Mouse (Mus musculus): ENCODE data around the gene Sox5. TPM values are rescaled to one million over a fixed set of nuclear protein-coding genes. Genes with fewer than 3 reads are reported as not detected.
A peak's percentile ranks its signal among the peaks of the same experiment; 100 is the strongest.

Sox5 gene
- total RNA-seq, 1 experiment from 2014 or later = 1.6 TPM

DNA sequence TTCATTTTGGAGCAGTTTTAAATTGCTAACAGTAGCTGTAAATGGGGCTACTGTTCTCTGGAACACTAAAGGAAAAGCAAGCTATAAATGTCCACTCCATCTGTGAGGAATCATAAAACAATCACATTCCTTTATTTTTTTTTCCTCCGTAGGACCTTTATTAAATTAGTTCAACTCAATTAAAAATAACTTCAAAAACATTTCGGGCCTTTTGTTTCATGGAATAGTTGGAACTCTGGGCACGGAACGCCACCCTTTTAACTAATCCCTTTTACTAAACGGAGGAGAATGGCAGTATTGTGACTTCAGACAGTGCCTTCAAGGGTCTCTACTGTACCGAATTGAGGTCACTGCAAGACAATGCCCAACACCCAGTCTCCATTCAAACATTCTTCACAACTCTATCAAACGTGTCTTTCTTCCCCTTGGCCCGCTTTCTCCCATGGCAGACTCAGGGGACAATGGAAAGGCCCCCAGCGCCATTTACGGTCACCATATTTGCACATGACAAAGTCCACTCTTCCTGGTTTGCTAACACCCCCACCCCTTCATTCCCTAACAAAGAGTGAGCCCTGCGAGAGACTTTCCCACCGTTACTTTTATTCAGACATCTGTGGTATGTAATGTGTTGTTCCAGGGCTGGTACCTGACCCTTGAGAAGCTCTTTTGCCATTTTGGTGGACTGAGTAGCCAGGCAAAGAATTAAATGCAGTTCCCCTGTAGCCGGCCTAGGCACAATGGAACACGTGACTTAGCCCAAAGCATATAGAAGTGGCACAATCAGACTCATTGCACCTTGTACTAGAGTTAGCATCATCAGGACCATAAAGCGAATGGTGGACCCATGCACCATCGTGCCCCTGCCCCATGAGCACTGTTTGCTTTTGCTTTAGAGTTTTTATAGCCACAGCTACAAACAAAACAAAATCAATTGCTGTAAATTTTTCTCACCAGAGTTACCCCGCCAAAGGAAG, 468.7 kb downstream of the Sox5 start:
- no peak for ATAC-seq (replicated peaks in 1 of 2; ENCODE audit: insufficient read depth in 1 of 2, low FRiP score in 2 of 2, low TSS enrichment in 1 of 2, low read depth in 1 of 2, poor library complexity in 2 of 2, severe bottlenecking in 2 of 2)

- no peak for ATAC-seq (replicated peaks in 1 of 2; ENCODE audit: insufficient read depth in 1 of 2, low FRiP score in 2 of 2, low TSS enrichment in 1 of 2, low read depth in 1 of 2, poor library complexity in 2 of 2, severe bottlenecking in 2 of 2)
These were observed 469.4 kb downstream of the Sox5 start for GRCm38 (mm10) chr6:144312282-144312780.

DNA sequence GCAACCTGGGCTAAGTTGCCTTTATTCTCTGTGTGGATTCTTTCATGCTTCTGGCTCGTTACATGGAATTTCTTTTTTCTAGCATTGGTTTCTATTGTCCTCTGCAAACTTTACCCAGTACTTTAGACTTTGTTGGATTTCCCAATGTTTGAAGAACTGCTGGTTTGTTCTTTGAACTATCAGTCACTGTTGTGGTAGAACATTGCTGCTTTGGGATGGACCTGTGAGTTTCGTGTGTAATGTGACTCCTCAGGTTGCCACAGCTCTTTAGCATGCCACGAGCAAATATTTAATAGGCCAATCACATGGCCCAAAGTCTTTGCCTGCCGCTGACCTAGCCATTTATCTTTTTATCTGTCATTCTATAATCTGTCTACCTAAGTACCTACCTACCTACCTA, 470.0 kb downstream of the Sox5 start:
- no peak for ATAC-seq (replicated peaks in 1 of 2; ENCODE audit: insufficient read depth in 1 of 2, low FRiP score in 2 of 2, low TSS enrichment in 1 of 2, low read depth in 1 of 2, poor library complexity in 2 of 2, severe bottlenecking in 2 of 2)

GRCm38 (mm10) chr6:144309171-144309570, 472.6 kb downstream of the Sox5 start:
- ATAC-seq (replicated peaks in 1 of 2; ENCODE audit: insufficient read depth in 1 of 2, low FRiP score in 2 of 2, low TSS enrichment in 1 of 2, low read depth in 1 of 2, poor library complexity in 2 of 2, severe bottlenecking in 2 of 2) = no peak

- ATAC-seq (replicated peaks in 1 of 2; ENCODE audit: insufficient read depth in 1 of 2, low FRiP score in 2 of 2, low TSS enrichment in 1 of 2, low read depth in 1 of 2, poor library complexity in 2 of 2, severe bottlenecking in 2 of 2) = no peak
These were observed 474.1 kb downstream of the Sox5 start for GRCm38 (mm10) chr6:144307551-144308149.

- no peak for ATAC-seq (replicated peaks in 1 of 2; ENCODE audit: insufficient read depth in 1 of 2, low FRiP score in 2 of 2, low TSS enrichment in 1 of 2, low read depth in 1 of 2, poor library complexity in 2 of 2, severe bottlenecking in 2 of 2)
These were observed 479.0 kb downstream of the Sox5 start for GRCm38 (mm10) chr6:144302823-144303222.

GRCm38 (mm10) chr6:144301082-144301481, 480.7 kb downstream of the Sox5 start:
- ATAC-seq (replicated peaks in 1 of 2; ENCODE audit: insufficient read depth in 1 of 2, low FRiP score in 2 of 2, low TSS enrichment in 1 of 2, low read depth in 1 of 2, poor library complexity in 2 of 2, severe bottlenecking in 2 of 2) = no peak

- peak; percentile 68 to 80 for ATAC-seq (replicated peaks in 1 of 2; ENCODE audit: insufficient read depth in 1 of 2, low FRiP score in 2 of 2, low TSS enrichment in 1 of 2, low read depth in 1 of 2, poor library complexity in 2 of 2, severe bottlenecking in 2 of 2)
These were observed 482.3 kb downstream of the Sox5 start for GRCm38 (mm10) chr6:144299503-144299858.

DNA sequence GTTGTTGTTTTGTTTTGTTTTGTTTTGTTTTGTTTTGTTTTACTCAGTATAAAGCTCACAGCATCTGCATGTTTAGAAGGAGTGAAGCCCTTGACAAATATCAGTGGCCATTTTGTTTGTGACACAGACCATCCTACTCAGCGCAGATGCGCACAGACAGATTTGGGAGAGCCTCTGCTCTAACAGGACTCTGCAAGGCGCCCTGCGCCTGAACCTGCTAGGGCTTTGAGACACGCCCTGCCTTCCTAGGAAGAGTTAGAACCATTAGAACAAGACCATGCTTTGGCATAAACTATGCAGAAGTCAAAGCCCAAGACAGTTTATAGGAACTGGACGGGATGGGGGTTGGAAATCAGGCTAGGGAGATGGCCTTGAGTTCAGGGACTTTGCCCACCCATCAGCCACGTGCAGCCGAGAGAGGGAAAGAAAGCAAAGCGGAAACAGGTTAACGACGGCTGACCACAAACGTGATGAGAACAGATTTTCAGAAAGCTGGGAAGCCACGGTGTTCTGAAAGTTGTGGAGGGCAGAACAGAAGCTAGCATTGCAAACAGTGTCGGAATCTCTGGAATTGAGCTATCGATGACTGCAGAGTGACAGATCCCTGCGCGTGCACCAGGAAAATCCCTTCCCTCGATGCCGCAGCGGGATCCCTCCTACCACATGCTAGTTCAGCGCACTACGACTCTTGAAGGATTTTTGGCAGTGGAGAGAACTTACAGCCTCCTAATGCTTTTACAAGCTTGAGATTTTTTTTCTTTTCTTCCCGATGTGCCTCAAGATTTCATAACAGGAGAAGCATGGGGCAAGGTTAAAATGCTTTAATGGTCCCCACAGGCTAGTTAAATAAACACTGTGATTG, 482.9 kb downstream of the Sox5 start:
- no peak; a peak in 2 of 4 replicates for ATAC-seq (replicated peaks in 1 of 2; ENCODE audit: insufficient read depth in 1 of 2, low FRiP score in 2 of 2, low TSS enrichment in 1 of 2, low read depth in 1 of 2, poor library complexity in 2 of 2, severe bottlenecking in 2 of 2)

DNA sequence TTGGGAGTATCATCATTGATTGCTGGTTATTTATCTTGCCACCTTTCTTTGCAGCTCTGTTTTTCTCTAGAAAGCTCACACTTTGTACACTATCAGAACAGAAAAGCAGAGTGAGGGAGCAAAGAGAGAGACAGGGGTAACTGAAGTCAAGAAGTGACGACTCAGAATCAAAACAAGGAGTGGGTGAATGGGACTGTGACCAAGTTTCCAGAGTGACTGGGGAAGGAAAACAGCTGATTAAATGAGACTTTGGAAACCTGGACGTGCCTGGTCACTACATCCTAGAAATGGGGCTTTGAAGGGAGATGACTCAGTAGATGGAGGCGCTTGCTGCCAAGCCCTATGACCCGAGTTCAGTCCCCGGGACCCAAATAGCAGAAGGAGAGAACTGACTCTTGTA, 483.9 kb downstream of the Sox5 start:
- ATAC-seq (replicated peaks in 1 of 2; ENCODE audit: insufficient read depth in 1 of 2, low FRiP score in 2 of 2, low TSS enrichment in 1 of 2, low read depth in 1 of 2, poor library complexity in 2 of 2, severe bottlenecking in 2 of 2) = no peak

DNA sequence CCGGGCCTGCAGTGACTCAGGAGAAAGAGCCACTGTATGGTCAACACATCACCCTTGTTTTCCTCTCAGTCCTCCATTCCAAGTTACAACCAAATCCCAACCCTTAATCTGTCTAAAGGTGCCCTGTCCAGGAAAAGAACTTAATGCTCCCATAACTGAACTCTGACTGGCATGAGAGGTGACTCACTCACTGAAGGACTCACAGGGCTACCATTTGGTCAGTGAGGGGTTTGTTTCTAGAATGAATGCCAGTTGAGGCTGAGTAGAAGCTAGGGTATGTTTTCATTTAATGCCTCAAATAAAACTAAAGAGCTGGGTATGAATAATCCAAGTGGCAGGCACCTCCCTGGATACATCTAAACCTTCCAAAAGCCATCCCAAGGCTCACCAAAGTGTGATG, 484.6 kb downstream of the Sox5 start:
- ATAC-seq (replicated peaks in 1 of 2; ENCODE audit: insufficient read depth in 1 of 2, low FRiP score in 2 of 2, low TSS enrichment in 1 of 2, low read depth in 1 of 2, poor library complexity in 2 of 2, severe bottlenecking in 2 of 2) = no peak

- no peak for ATAC-seq (replicated peaks in 1 of 2; ENCODE audit: insufficient read depth in 1 of 2, low FRiP score in 2 of 2, low TSS enrichment in 1 of 2, low read depth in 1 of 2, poor library complexity in 2 of 2, severe bottlenecking in 2 of 2)
These were observed 490.3 kb downstream of the Sox5 start for GRCm38 (mm10) chr6:144291526-144291925.

DNA sequence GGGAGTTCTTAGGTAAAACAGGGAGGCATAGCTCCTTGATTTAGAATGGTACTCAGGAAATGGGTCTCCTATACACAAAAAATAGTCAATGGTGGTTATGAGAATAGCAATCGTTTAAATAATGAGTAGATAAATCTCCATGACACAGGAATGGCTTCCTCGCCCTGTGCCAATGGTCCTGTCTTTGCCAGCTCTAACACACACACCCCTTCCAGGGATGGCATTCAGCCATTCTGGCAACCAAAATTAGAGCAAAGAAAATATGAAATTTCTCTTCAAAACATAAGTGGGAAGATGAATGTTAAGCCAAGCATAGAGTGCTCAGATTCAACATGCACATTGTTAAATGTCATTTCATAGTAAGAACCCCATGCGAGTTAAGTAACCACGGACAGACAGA, 495.7 kb downstream of the Sox5 start:
- no peak for ATAC-seq (replicated peaks in 1 of 2; ENCODE audit: insufficient read depth in 1 of 2, low FRiP score in 2 of 2, low TSS enrichment in 1 of 2, low read depth in 1 of 2, poor library complexity in 2 of 2, severe bottlenecking in 2 of 2)

DNA sequence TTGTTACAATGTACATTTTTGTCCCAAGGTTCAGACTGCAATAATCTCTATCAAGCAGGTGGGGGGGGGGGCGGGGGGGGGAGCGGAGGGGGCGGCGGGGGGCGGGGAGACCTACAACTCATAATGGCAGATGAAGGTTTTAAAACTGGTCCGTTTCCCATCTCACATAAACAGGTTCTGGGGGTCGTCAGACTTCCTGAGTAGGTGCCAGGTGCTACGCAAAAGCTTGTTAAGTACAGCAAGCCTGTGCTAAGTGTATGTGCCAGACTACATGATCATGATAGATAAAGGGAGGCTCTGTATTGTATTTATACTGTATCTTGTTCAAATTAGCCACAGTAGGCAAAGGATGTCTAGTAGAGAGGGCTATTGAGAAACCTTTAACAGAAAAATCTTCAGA, 498.6 kb downstream of the Sox5 start:
- no peak for ATAC-seq (replicated peaks in 1 of 2; ENCODE audit: insufficient read depth in 1 of 2, low FRiP score in 2 of 2, low TSS enrichment in 1 of 2, low read depth in 1 of 2, poor library complexity in 2 of 2, severe bottlenecking in 2 of 2)

DNA sequence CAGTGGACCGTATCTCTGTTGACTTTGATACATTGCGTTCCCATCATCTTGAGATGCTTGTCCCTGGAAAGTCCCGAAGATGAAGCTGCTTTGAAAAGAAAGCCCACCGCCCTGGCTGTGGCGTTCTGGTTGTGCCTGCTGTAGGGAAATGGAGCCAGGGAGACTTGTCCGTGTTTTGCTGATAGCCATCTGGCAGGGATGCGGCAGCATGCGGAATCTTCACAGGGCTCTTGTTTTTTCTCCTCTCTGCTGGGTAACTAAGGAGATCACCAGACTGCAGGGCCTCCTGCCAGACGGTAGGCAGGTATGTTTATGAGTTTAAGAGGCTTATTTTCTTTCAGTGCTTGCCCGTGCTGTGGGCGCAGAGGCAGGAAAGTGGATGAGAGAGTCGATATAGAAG, 499.0 kb downstream of the Sox5 start:
- no peak for ATAC-seq (replicated peaks in 1 of 2; ENCODE audit: insufficient read depth in 1 of 2, low FRiP score in 2 of 2, low TSS enrichment in 1 of 2, low read depth in 1 of 2, poor library complexity in 2 of 2, severe bottlenecking in 2 of 2)

DNA sequence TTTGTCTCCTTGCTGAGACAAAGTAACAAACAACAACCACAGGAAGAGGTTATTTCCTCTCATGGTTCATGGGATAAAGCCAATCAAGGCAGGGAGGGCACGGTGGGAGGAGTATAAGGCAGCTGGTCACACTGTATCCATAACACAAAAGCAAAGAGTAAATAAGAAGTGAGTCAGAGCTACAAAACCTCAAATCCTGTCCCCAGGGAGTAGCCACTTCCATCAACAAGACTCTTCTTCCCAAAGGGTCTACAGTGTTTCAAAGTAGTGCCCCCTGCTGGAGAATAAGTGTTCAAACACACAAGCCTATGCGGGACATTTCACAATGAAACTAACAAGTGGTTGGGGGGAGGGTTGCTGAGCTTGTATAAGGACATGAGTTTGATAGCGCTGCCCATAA, 500.1 kb downstream of the Sox5 start:
- ATAC-seq (replicated peaks in 1 of 2; ENCODE audit: insufficient read depth in 1 of 2, low FRiP score in 2 of 2, low TSS enrichment in 1 of 2, low read depth in 1 of 2, poor library complexity in 2 of 2, severe bottlenecking in 2 of 2) = no peak

GRCm38 (mm10) chr6:144278505-144279053, 503.2 kb downstream of the Sox5 start:
- ATAC-seq (replicated peaks in 1 of 2; ENCODE audit: insufficient read depth in 1 of 2, low FRiP score in 2 of 2, low TSS enrichment in 1 of 2, low read depth in 1 of 2, poor library complexity in 2 of 2, severe bottlenecking in 2 of 2) = no peak

All from hematopoietic stem cell, adult 5-6 weeks (primary cell).